Mouse (Mus musculus) hindlimb bud, embryonic 11.5 days (tissue): ENCODE measurements around the gene Enam.
"Not testable (repeated sequence)": the region's sequence is repeated elsewhere in the genome, so short reads cannot be mapped to it uniquely, and the experiment has no call there.

Experiments
- DNase-seq: peaks from one replicate; pipeline ENCODE4 v3.0.0-alpha.2; 2012; ENCODE audit warnings: low read depth, low spot score; ENCODE audit errors: extremely low spot score

Enam gene

DNA sequence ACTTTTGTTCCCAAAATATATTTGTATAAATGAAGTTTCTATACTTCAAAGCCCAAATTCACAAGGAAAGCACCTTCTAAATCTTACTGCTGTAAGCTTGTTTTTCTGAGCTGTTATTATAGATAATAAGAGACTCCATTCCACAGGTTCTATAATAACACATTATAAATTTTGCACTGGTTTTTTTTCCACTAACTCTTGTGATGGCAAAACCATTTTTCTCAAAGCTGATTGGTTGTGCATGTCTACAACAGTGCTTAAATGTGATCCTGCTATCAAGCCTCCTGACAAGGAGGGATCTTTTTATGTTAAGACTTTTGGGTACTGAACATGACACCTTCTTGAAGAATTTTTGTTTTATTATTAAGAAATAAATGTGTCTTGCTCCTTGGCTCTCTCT, at the start of gene Enam:
Gene Enam (plus strand): TSS at position 301 of the 400 bp plus-strand sequence.
- DNase-seq = no peak

DNA sequence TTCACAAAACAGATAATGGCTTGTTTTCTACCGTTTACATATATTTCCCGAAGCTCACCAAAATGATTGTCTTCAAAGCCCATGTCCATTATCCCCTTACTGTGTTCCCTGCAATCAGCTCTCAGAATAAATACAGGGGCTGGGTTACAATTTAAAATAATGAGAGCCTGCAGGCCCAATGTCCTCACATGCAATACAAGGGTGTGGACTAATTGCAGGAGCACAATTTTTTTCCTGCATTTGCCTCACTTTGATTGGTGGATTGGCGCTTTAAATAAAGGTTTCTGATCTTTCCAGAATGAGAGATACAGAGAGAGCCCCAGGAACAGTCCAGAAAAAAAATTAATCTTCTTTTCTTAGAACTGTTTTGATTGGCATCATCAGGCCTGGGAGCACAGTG, 32.1 kb upstream of the Enam start, which contains the start of gene Ambn:
Gene Ambn (plus strand): TSS at position 301 of the 400 bp plus-strand sequence.
- DNase-seq = no peak

DNA sequence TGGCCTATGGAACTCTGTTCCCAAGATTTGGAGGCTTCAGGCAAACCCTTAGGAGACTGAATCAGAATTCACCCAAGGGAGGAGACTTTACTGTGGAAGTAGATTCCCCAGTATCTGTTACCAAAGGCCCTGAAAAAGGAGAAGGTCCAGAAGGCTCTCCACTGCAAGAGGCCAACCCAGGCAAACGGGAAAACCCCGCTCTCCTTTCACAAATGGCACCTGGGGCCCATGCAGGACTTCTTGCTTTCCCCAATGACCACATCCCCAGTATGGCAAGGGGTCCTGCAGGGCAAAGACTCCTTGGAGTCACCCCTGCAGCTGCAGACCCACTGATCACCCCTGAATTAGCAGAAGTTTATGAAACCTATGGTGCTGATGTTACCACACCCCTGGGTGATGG, 20.3 kb upstream of the Enam start:
- no peak for DNase-seq

DNA sequence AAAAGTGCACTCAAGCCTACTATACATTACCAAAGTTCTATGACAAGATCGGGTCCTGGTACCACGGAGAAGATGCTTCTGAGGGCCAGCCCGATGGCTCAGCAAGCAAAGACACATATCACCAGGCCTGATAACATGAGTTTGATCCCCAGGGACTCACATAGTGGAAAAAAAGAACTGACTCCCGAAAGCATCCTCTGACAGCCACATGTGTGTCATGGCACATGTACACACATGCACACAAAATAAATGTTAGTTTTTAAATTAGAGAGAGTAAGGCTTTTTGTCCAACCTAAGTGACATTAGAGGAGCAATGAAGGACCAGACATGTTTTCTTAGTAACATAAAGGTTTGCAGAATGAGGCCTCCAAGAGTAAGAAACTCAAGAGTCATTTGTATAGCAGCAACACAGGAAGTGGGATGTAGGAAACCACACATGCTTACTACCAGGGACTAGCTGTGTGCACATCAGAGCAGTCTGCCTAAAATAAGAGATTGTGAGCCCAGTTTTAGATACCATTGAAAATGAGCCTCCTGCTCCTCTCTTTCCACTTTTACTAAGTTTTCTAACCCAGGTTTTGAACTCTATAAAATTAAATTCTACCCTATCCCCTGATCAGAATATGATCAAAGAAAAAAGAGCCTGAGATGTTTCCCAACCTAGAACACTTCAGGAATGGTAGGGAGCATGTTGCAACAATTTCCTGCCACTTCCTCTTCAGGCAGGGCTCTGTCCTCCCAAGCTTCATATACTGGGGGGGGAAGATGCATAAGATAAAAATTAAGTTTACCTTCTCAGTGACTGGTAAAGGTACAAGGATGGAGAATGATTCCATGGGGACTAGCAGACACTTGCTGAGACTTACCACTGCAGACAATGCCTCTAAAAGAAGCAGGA, 18.7 kb upstream of the Enam start:
- DNase-seq = no peak

DNA sequence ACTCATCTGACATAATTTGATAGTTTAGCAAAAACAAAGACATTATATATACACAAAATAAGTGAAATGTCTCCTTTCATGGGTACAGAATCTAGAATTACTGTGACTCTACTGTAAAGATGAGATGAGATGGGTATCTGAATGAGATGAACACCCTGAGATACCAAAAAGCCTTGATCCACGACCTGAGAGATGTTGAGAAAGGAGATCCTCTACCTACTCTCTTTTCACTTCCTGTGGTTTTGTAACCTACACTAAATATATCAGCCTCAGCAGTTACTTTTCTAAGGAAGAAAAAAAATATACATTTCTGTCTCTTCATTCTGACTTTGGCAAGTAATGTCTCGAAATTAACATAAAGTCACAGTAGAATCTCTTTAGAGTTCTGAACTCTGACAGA, 1.2 kb downstream of the Enam start:
- DNase-seq = no peak

DNA sequence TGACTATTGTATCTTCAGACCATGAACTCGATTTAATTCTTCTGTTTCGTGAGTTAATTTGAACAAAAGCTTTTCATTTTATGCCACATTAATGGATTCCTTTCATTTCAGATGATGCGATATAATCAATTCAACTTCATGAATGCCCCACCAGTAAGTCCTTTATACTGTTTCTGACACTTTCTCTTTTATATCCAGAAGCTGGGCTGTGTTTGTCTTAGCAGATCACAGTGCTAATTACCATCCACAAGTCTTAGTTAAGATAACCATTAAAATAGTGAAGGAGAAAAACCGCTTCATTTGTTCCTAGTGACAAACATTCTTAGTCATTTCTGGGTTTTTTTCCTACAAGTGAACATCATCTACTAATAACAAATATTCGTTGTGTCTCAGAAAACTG, 3.3 kb downstream of the Enam start:
- DNase-seq = no peak

DNA sequence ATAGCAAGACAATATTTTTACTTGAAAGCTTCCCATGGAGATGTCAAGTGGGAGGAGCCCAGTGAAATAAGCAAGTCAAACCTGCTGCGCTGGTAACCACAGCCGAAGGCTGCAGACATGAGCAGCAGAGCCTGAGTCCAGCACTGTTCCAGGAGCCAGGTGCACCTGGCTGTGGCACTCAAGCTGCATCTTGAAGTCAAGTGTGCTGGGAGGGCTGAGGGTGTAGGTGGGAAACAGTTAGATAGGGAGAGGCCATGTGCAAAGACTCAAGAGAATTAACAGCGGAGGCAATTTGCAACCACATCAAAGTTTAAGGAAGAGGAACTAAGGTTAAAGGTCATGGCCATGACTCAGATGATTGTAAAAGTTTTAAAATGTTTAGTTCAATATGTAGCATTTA, 12.0 kb downstream of the Enam start:
- no peak for DNase-seq

DNA sequence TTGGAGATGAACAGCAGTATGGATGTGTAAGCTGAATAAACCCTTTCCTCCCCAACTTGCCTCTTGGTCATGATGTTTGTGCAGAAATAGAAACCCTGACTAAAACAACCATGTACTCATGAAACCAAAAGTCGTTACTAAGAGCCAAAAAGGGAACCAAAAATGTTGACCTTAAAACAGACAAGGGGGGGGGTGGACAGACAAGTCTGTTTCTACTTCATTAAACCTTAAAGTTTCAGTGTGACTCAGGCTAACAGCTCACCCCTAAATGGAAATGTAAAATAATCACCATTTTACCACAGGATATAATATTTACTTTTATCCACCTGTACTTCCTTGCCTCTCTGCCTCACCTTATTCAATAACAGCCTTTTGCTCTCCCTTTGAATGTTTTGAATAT, 20.8 kb downstream of the Enam start:
- DNase-seq = no peak

DNA sequence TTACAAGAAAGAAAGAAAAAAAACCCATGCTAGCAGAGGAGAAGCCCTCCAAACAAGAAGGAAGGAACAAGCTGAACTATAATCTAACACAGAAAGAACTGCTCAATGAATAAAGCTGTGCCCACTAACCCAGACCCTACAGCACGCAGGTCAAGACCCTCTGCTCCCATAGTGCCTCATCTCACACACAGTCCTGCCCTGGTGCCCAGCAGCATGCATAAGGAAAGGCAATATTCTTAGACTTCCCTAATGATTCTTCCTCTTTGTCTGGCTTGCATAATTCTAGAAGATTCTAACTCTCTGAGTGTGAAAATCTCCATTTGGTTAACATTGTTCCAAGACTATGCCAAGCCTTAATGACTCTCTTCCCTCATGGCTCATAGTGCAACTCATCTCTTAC, 21.2 kb downstream of the Enam start:
- no peak for DNase-seq

DNA sequence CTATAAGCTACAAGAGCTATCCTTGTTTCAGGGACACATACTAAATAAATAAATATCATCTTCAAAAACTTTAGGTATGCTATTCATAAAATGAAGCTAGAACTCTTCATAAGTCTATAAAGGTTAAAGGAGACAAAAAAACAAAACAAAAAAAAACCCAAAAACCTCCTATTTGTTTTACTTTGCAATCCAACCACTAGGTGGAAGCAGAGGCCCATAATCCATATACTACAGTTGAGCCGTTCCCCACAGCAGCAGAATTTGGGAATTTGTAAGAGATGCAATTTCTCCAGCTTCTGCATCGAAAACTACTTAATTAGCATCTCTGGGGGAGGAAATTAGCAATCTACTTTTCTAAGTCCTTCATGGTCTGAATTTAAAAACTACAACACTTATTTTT, 31.5 kb downstream of the Enam start:
- peak; percentile 41 for DNase-seq

DNA sequence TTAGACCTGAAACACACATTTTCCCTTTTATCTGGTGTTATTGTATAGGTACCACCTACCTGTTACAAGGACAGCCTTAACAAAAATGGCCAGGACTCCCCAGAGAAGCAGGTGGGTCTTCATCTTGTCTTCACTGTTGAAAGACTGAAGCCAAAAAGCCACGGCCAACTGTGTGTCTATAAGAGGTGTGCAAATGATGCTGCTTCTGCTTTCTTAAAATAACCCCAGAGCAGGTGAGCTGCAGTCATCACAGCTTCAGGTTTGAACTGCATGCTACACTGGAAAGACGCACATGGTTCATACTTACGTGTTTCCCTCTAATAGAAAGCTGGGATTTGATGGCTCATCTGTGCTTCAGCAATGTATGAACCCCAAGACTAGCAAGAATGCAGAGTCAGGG, 39.9 kb downstream of the Enam start, which contains the start of gene Jchain:
Gene Jchain (minus strand): TSS at position 235 of the 400 bp plus-strand sequence.
- no peak for DNase-seq

DNA sequence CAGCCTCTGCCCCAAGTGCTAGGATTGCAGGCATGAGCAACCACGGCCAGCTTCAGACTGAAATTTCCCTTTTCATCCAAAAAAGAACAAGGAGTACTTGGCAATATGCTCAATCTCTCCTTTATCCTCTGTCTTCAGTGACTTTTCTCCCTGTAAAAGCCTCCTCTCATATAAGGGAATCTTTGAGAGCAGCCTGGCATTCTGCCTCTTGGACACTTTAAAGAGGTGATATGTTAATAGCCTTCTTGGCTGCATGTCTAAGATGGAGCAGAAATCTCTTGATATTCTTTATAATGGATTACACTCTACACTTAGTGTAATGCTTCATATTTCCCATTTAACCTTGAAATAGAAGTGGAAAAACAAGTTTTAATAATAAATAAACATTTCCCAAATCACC, 43.1 kb downstream of the Enam start:
- no peak for DNase-seq

DNA sequence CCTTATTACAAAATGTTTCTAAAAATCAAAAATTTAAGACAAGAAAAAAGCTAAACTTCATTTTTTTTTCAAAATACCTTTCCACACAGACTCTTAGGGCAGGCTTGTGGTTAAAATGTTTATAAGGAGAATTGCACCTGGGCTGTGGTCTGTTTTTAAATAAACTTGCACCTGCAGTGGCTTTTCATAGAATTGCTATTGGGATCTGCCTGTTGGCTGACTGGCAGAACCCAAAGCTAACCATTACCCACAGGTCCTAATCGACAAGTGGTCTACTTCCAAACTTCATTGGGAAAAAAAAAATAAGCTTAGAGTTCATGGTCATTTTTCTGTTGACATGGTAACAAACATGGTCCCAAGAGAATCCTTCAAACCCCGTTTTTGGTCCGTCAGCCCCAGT, 46.9 kb downstream of the Enam start:
- no peak for DNase-seq

DNA sequence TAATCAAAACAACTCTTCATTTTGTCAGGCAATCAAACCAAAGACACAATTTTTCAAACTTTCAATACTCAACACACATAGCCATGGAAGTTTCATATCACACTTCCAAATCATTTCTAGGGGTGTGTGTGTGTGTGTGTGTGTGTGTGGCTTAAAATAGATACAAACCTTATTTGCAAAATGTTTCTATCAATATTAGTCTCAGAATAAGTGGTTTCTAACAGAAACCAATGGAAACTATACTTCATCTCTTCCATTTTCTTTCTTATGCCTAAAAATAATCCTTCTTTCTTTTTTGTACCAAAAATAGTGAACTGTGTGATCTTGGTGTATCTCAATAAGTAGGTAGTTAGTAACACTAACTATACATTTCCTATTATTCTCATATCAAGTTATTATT, 53.1 kb downstream of the Enam start:
- no peak for DNase-seq

DNA sequence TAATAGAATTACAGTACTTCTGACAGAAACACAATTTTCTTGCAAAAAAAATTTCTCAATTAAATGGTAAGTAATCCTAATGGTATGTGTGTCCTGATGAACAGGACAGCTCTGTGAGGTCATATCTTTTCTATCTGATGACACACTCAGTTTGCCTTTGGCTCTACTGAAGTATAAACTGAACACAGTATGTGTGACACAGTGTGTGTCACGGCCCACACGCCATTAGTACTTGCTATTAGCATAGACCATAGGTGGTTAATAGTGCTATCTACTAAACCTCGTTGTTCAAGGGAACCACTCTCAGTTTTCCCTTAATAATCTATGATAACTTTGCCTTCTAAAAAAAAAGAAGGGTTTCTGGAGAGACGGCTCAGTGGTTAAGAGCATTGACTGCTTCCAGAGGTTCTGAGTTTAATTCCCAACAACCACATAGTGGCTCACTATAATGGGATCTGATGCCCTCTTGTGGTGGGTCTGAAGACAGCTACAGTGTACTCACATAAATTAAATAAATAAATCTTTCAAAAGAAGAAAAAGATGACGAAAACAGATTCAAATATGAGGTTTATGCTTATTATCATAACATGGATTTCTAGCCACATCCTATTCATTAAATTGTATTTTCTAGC, 55.0 kb downstream of the Enam start:
- no peak for DNase-seq

DNA sequence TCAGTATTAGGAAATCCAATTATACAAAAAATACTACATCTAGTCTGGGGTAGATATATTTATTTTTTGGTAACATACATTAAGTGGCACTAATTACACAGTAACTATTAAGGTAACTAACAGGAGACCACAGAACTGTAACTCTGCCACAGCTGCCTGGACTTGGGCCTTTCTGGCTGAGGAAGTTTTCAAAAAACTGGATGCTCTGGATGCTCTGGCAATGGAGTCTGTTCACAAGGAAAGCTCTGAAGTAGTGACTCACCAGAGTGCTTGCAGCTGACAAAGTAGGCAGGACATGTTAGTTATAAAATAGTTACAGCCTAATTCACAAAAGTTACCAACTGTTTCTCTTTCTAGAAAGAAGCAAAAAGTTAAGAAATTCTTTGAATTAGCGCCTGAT, 56.6 kb downstream of the Enam start:
- not testable (repeated sequence) for DNase-seq

DNA sequence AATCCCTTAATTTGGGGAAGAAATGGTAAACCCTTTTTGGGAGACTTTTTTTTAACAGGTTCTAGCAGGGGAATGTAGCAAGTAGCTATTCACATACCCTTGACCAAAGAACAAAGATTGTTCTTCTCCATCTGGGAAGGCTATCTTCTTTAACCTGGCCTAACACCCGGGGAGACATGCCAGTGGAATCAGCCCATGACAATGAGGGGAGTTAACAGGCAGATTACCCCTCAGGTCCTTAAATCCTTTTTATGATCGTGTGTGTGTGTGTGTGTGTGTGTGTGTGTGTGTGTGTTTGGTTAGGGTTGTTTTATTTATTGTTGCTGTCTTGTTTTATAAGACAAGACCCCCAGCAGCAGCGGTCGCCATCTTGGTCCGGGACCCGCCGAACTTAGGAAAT, 57.8 kb downstream of the Enam start:
- no peak for DNase-seq

DNA sequence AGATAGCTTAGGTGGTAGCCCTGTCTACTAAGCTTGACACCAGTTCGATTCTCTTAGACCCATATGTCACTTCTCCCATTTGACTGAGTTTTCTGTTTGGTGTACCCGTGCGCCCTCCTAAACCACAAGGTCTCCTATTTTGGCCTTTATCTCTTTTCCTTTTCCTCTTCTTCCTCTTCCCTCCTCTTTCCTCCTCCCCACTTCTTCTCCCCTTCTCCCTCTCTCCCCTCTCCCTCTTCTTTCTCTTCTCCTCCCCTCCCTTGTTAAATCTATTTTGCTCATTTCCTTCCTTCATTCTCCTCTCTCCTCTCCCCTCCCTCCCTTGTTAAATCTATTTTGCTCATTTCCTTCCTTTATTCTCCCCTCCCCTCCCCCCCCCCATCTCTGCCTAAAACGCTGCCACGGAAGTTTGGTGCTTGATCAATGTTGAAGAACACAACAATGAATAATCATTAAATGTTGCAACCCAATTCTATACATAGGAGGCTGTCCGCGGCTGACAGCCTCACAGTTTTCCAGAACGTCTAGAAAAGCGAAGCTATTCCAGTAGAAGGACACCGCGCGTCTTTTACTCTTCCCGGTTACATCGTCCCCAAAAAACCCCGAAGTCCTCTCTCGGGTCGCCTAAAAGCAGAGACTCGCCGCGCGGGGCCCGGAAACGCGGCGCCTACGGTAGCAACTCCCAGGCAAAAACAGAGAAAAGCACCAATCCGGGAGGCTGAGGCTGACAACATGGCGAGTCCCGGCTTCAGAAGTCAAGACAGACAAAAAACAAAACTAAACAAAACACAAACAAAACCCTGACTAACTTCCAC, 65.7 kb downstream of the Enam start:
- no peak for DNase-seq

DNA sequence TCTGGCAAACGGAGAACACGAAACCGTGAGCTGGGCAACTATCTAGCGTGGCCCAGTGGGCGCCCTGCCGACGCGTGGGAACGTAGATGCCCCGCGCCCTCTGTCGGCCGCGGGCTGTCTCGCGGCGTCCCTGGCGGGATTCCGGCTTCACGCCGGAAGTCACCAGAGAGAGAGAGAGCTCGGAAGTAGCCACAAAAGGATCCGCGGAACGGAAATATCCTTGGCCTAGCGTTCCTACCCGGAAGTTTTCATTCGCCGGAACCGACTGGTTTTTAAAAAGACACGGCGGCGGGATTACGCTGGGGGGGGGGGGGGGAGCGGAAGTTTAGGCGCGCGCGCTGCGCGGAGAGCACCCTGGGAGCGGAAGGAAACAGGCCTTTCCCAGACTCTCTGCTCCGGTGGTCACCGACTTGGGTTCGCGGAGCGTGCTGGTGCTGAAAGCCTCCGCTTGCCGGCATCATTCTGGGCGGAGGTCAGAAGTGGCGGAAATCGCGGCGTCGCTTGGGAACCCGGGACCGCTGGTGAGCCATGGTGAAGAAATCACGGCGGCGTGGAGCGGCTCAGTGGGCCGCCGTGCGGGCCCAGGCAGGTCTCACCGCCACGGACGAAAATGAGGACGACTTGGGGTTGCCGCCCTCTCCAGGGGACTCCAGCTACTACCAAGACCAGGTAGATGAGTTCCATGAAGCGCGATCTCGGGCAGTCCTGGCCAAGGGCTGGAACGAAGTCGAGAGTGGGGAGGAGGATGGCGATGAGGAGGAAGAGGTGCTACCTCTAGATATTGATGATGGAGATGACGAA, 66.5 kb downstream of the Enam start, which contains the start of gene Utp3:
Gene Utp3 (plus strand): TSS at position 377 of the 801 bp plus-strand sequence.
- DNase-seq = peak; percentile 99
